Mouse (Mus musculus) megakaryocyte progenitor cell, adult 5-6 weeks (primary cell): ENCODE data around the gene Olfr1298. TPM values are rescaled to one million over a fixed set of nuclear protein-coding genes. Genes with fewer than 3 reads are reported as not detected.

Experiments
- ATAC-seq: replicated peaks from 2 replicates; pipeline ENCODE4 v1.8.0; 2016; ENCODE audit warnings: mild to moderate bottlenecking, moderate TSS enrichment, inconsistent platforms; ENCODE audit not compliant: poor library complexity
- total RNA-seq, 2 experiments: library from RNA; stranded (forward) in 1 of 2; stranded (reverse) in 1 of 2; fragments of 157-497, 149-512 nt in 1 of 2; fragments of 200-1000 nt in 1 of 2; gene quantifications; 2 replicates each; pipeline versions ENCODE4 v1.2.3 to v1.2.4; 2015 to 2017

Olfr1298 gene
- total RNA-seq (2015) (not detected in 2 replicates), total RNA-seq (2017) (not detected in 2 replicates)

DNA sequence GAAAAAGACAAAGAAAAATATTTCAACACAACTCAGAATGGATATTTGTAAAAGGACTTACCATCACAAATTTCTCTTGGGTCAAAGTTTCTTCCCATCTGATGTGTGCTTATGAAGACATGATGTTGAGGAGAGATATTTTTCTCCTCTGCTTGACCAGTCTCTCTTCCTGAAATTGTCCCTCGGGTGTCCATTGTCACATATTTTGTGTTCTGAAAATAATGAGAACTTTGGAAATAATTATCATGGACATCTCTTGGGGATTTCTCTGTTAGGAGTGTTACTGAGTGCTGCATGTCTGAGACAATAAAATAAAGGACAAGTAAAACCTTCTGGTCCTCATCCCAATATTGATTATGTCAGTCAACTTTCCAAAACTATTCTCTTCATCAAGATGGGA, at the start of gene Olfr1298:
Gene Olfr1298 (minus strand): TSS at position 101 of the 400 bp plus-strand sequence.
- ATAC-seq, result no peak

DNA sequence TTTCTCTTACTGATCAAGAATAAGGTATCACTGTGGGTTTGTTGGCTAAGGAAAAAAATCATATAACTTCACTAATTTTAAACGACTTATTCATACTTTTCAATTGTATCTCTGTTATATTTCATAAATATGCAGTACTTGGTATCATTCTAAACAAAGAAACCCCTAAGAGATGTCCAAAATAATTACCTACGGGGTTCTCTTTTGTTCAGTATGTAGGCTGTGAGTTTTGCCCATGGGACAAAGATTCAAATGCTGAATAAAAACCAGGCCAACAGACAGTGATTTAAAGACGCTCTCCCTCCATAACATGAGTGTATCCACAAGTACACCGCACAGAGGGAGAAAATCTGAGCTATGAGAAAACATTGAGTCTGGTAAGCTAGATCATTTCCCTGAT, 12.1 kb upstream of the Olfr1298 start, which contains the start of gene Olfr1299:
Gene Olfr1299 (plus strand): TSS at position 301 of the 400 bp plus-strand sequence.
- ATAC-seq, result no peak

DNA sequence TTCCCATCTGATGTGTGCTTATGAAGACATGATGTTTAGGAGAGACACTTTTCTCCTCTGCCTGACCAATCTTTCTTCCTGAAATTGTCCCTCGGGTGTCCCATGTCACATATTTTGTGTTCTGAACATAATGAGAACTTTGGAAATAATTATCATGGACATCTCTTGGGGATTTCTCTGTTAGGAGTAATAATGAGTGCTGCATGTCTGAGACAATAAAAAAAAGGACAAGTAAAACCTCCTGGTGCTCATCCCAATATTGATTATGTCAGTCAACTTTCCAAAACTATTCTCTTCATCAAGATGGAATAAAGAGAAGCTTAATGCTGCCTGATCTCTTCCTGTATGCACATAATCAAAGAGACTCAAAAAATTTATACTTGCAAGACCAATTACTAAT, 22.6 kb downstream of the Olfr1298 start, which contains the start of gene Olfr1297:
Gene Olfr1297 (minus strand): TSS at position 101 of the 400 bp plus-strand sequence.
- ATAC-seq, result no peak

Other genes starting within 250 kb of the Olfr1298 start
- not detected in 2 replicates for gene Olfr1286, start 226.1 kb downstream of the Olfr1298 start, total RNA-seq (2015)
- gene Olfr1286, start 226.1 kb downstream of the Olfr1298 start, total RNA-seq (2017), result not detected in 2 replicates
- not detected in 2 replicates for gene Olfr1287, start 200.1 kb downstream of the Olfr1298 start, total RNA-seq (2015)
- not detected in 2 replicates for gene Olfr1287, start 200.1 kb downstream of the Olfr1298 start, total RNA-seq (2017)
- not detected in 2 replicates for gene Olfr1288, start 175.1 kb downstream of the Olfr1298 start, total RNA-seq (2015)
- not detected in 2 replicates for gene Olfr1288, start 175.1 kb downstream of the Olfr1298 start, total RNA-seq (2017)
- gene Olfr1289, start 168.4 kb downstream of the Olfr1298 start, total RNA-seq (2015), result not detected in 2 replicates
- gene Olfr1289, start 168.4 kb downstream of the Olfr1298 start, total RNA-seq (2017), result not detected in 2 replicates
- not detected in 2 replicates for gene Olfr1290, start 155.4 kb downstream of the Olfr1298 start, total RNA-seq (2015)
- gene Olfr1290, start 155.4 kb downstream of the Olfr1298 start, total RNA-seq (2017), result not detected in 2 replicates
- not detected in 2 replicates for gene Olfr1291-ps1, start 152.0 kb downstream of the Olfr1298 start, total RNA-seq (2015)
- not detected in 2 replicates for gene Olfr1291-ps1, start 152.0 kb downstream of the Olfr1298 start, total RNA-seq (2017)
- not detected in 2 replicates for gene Olfr1293-ps, start 124.0 kb downstream of the Olfr1298 start, total RNA-seq (2015)
- gene Olfr1293-ps, start 124.0 kb downstream of the Olfr1298 start, total RNA-seq (2017), result not detected in 2 replicates
- gene Olfr1294, start 108.9 kb downstream of the Olfr1298 start, total RNA-seq (2015), result not detected in 2 replicates
- gene Olfr1294, start 108.9 kb downstream of the Olfr1298 start, total RNA-seq (2017), result not detected in 2 replicates
- not detected in 2 replicates for gene Olfr1295, start 79.5 kb downstream of the Olfr1298 start, total RNA-seq (2015)
- gene Olfr1295, start 79.5 kb downstream of the Olfr1298 start, total RNA-seq (2017), result not detected in 2 replicates
- gene Olfr1297, start 22.7 kb downstream of the Olfr1298 start, total RNA-seq (2015), result not detected in 2 replicates
- not detected in 2 replicates for gene Olfr1297, start 22.7 kb downstream of the Olfr1298 start, total RNA-seq (2017)
- gene Olfr1299, start 12.2 kb upstream of the Olfr1298 start, total RNA-seq (2015), result not detected in 2 replicates
- not detected in 2 replicates for gene Olfr1299, start 12.2 kb upstream of the Olfr1298 start, total RNA-seq (2017)
- gene Olfr1301, start 101.8 kb upstream of the Olfr1298 start, total RNA-seq (2015), result not detected in 2 replicates
- gene Olfr1301, start 101.8 kb upstream of the Olfr1298 start, total RNA-seq (2017), result not detected in 2 replicates
- gene Olfr1302, start 128.2 kb upstream of the Olfr1298 start, total RNA-seq (2015), result not detected in 2 replicates
- gene Olfr1302, start 128.2 kb upstream of the Olfr1298 start, total RNA-seq (2017), result not detected in 2 replicates
- gene Olfr1303, start 171.1 kb upstream of the Olfr1298 start, total RNA-seq (2015), result not detected in 2 replicates
- not detected in 2 replicates for gene Olfr1303, start 171.1 kb upstream of the Olfr1298 start, total RNA-seq (2017)
- gene Olfr1305, start 227.9 kb upstream of the Olfr1298 start, total RNA-seq (2015), result not detected in 2 replicates
- not detected in 2 replicates for gene Olfr1305, start 227.9 kb upstream of the Olfr1298 start, total RNA-seq (2017)